Mouse (Mus musculus): ENCODE measurements around the gene Ccser1.

The Ccser1 gene

DNA sequence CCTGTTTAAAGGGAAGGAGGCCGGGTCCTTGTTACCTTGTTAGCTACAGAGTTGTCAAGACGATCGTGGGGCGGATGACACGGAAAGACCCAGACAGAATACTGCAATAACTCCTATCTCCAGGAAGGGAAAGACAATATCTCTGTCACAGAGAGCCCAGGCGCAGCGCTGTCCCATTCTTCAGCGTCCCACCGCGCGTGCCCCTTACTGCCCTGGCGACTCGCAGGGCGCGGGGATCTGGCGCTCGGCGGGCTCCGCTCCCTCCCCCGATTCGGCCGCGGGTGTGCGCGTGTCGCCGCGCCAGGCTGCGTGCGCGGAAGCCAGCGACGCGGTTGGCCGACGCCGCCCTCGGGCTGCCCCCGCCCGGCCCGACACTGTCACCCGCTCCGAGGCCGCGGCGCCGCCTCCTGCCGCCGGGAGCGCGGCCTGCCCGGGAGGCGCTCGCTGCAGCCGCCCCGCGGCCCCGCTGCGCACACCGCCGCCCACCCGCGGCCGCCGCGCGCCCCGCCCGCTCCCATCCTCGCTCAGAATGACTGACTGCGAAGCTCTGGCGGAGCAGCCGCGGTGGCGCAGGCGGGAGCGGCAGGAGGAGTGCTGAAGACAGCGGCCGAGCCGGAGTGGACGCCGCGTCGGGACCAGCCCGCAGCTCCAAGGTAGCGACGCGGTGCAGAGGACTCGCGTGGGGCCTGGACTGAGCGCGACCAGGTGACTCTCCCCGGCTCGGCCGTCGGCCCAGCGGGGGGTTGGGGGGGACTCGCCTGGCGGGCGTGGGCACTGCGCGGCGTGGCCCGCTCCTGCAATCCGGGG lies at the start of gene Ccser1:
Ccser1 (plus strand) TSS at position 376 of the 807 bp plus-strand sequence.
- peak; percentile 53 for DNase-seq (ENCODE audit: low read depth, low spot score)
- H3K27me3 ChIP-seq (ENCODE audit: control insufficient read depth, insufficient read depth, low read length, poor library complexity, severe bottlenecking): no peaks in the 10 kb centered on the region
- H3K36me3 ChIP-seq (ENCODE audit: control insufficient read depth, insufficient read depth, low read length, poor library complexity, severe bottlenecking): no peaks in the 10 kb centered on the region

DNA sequence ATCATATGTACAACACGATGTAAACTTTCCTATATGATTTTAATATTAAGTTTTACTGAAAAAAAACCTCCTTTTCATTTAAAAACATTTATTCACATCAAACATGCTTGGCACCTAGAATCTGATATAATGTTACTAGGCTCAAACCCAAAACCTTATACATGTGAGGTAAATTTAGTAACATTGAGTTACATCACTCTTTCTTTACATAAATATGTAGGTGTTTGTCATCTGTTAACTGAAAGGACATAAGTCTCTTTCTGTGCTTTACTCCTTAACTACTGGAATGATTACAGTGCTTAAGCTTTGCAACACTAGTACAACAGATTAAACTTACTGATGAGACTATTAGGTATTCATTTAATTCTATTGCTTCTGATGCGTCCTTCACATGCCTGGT lies 43.7 kb upstream of the Ccser1 start:
- DNase-seq (ENCODE audit: low read depth, low spot score): no peak
- Histone ChIP-seq H3K36me3 (ENCODE audit: control insufficient read depth, insufficient read depth, low read length, poor library complexity, severe bottlenecking) (no peaks in the 10 kb centered on the region), H3K27me3 (ENCODE audit: control insufficient read depth, insufficient read depth, low read length, poor library complexity, severe bottlenecking) (no peaks in the 10 kb centered on the region)

DNA sequence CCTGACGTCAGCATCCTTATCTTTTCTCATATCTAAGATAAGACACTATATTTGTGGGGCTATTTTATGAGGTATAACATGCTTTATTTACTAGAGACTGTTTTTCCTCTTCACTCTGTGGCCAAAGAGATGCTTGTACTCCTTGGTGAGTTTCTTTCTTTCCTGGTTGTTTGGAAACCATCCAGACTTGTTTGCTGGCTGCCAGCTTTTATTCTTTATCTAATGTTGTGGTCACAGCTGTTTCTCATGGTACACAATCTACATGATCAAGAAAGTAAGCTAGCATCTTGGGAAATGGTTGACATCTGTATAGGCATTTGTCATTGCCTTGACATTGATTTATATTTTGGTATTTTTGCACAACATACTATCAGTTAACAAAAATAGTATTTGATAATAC lies 37.1 kb upstream of the Ccser1 start:
- Histone ChIP-seq H3K27me3 (ENCODE audit: control insufficient read depth, insufficient read depth, low read length, poor library complexity, severe bottlenecking) (no peaks in the 10 kb centered on the region), H3K36me3 (ENCODE audit: control insufficient read depth, insufficient read depth, low read length, poor library complexity, severe bottlenecking) (no peaks in the 10 kb centered on the region)
- DNase-seq (ENCODE audit: low read depth, low spot score): no peak

DNA sequence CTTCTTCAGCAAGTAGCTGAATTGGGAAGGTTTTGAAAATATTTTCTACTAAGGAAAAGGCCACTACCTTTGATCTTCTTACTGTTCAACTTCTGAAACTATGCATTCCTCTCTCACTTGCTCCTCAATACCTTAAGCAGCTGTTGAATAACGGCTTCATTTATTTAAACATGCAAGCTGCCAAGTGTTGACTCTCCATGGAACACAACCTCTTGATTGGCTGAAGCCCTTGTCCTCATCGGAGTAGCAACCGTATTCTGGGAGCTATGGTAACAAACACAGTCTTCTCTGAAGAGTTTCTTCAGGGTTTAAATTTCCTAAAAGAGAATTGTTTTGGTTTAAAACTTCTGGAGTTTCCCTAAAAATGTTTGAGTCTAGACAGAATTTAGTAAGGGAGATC lies 27.2 kb upstream of the Ccser1 start:
- DNase-seq (ENCODE audit: low read depth, low spot score): no peak
- H3K27me3 ChIP-seq (ENCODE audit: control insufficient read depth, insufficient read depth, low read length, poor library complexity, severe bottlenecking): no peaks in the 10 kb centered on the region
- no peaks in the 10 kb centered on the region for H3K36me3 ChIP-seq (ENCODE audit: control insufficient read depth, insufficient read depth, low read length, poor library complexity, severe bottlenecking)

DNA sequence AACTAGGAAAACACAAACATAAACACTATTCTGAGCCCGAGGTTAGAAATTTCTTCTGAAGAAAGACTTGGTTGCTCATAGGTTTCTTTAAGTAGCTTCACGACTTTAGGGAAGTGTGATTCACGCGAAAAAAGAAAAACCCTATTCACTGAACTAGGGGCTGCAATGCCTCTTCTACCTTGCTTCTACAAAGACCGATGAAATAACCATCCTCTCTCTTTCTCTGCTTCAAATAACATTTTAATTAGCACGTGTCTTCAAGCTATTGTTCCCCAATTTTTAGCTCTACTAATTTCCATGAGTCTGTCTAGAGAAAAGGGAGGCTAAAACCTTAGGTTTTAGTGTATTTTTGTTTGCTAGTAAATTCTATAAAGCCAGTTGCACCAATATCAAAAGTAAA lies 25.5 kb upstream of the Ccser1 start:
- no peak for DNase-seq (ENCODE audit: low read depth, low spot score)
- H3K36me3 ChIP-seq (ENCODE audit: control insufficient read depth, insufficient read depth, low read length, poor library complexity, severe bottlenecking): no peaks in the 10 kb centered on the region

DNA sequence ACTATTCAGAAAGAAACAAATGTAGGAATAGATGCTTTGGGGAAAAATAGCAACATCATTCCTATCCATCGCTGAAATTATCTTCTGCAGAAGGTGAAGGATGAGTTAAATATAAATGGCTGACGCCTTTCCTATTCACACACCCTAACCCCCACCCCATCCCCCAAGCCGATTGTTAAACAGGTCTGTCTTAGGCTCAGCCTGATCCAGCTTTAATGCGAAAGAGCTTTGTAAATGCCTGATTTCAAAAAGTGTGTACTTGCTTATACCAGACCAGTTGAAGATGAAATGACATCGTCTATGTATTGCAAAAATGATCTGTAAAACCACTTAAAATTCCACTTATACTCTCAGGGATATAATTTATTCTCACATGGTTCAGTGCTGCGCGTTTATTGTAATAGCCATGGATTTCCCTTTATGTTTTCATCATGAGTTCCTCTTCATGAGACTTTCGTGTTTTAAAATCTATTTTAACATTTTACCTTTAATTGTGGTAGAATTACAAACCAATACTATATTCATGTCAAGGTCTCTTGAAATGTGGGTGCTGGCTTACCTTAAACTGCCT lies 25.0 kb upstream of the Ccser1 start:
- Histone ChIP-seq H3K36me3 (ENCODE audit: control insufficient read depth, insufficient read depth, low read length, poor library complexity, severe bottlenecking) (no peaks in the 10 kb centered on the region), H3K27me3 (ENCODE audit: control insufficient read depth, insufficient read depth, low read length, poor library complexity, severe bottlenecking) (no peaks in the 10 kb centered on the region)
- DNase-seq (ENCODE audit: low read depth, low spot score): no peak

More for the DNA sequence above, 25.5 kb upstream of the Ccser1 start:
- no peaks in the 10 kb centered on the region for H3K27me3 ChIP-seq (ENCODE audit: control insufficient read depth, insufficient read depth, low read length, poor library complexity, severe bottlenecking)

DNA sequence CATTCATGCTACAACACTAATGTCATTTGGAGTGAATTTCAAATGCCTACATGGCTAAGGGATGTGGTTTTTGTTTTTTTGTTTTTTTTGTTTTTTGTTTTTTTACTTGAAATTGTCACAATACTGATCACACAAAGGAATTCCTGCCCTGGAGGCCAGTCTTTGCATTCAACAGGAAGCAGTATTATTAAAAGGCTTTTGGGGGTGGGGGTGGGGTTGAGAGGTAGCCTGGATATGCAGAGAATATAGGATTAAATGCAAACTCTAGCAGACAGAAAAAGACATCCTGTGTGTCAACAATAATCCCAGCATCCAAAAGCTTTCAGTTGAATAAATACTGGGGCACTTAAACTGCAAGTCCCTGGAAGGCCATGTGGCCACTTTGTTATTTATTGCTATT lies 24.4 kb upstream of the Ccser1 start:
- H3K27me3 ChIP-seq (ENCODE audit: control insufficient read depth, insufficient read depth, low read length, poor library complexity, severe bottlenecking): no peaks in the 10 kb centered on the region

DNA sequence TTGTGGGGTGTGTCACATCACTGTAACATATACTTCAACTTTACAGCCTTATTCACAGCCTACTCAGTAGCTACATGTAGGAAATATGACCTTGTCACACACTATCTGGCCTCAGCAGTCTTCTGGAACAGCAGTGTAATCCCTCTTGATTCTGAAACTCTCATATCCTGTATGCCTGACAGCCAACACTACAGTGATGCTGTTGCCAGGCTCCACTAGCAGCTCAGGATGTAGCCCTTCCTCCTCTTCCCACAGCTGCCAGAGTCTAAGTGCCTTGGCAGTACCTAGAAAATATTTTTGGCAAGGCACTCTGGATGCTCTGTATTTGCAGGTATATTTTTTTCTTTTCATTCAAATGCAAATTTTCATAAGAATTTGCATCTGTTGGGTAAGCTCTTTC lies 18.0 kb upstream of the Ccser1 start:
- no peaks in the 10 kb centered on the region for H3K36me3 ChIP-seq (ENCODE audit: control insufficient read depth, insufficient read depth, low read length, poor library complexity, severe bottlenecking)
- no peaks in the 10 kb centered on the region for H3K27me3 ChIP-seq (ENCODE audit: control insufficient read depth, insufficient read depth, low read length, poor library complexity, severe bottlenecking)
- DNase-seq (ENCODE audit: low read depth, low spot score): no peak

More for the DNA sequence above, 24.4 kb upstream of the Ccser1 start:
- no peak for DNase-seq (ENCODE audit: low read depth, low spot score)
- H3K36me3 ChIP-seq (ENCODE audit: control insufficient read depth, insufficient read depth, low read length, poor library complexity, severe bottlenecking): no peaks in the 10 kb centered on the region

DNA sequence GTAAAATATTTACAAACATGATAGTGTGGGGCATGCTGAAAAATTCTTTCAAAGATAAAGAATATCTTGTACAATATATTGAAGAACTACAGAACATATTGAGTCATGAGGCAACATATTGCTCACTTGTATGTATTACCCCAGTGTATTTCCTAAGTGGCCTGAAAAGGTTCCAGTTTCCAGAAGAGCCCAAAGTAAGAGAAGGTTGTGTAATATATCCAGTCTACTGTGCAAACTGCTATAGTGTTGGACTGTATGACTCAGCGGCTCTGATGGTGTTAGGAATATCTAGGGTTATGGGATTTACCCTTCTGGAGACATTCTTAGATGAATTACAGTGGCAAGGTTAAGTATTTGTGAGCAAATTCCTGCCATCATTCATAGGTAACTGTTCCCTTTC lies 13.2 kb upstream of the Ccser1 start:
- Histone ChIP-seq H3K27me3 (ENCODE audit: control insufficient read depth, insufficient read depth, low read length, poor library complexity, severe bottlenecking) (no peaks in the 10 kb centered on the region), H3K36me3 (ENCODE audit: control insufficient read depth, insufficient read depth, low read length, poor library complexity, severe bottlenecking) (no peaks in the 10 kb centered on the region)
- DNase-seq (ENCODE audit: low read depth, low spot score): no peak

DNA sequence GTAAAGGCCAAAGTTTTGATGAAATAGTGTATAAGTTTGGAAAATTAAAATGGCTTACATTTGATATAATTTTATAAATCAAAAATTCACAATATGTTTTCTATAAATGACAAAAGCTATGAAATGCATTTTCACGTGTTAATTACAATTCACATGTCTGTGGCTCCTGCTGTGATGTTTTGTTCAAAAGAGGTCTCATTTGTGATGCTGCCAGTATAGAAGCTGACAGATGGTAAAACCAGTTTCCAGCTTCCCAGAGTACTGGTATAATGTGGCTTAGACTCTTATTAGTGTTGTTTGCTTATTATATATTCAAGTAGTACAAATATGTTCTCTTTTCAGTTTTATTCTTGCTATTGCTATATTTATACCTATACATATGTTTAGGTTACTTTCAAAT lies 4.0 kb upstream of the Ccser1 start:
- no peaks in the 10 kb centered on the region for H3K27me3 ChIP-seq (ENCODE audit: control insufficient read depth, insufficient read depth, low read length, poor library complexity, severe bottlenecking)
- no peaks in the 10 kb centered on the region for H3K36me3 ChIP-seq (ENCODE audit: control insufficient read depth, insufficient read depth, low read length, poor library complexity, severe bottlenecking)

DNA sequence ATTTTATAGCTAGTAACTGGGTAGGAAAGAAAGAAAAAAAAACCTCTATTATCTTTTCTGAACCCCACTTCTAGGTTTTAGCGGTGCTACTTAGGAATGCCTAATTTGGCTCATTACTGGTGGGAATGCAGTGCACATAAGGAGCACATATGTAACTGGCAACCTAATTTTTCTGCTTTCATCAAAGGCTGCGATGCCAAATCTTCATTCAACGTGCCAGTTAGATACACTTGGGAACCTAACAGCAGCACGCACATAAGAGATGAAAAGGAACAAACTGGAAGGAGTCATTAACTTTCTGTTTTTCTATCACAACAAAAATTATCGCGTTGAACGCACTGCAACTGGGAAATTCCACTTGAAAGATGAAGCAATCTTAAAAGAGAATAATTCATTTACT lies 2.6 kb upstream of the Ccser1 start:
- DNase-seq (ENCODE audit: low read depth, low spot score): no peak
- Histone ChIP-seq H3K27me3 (ENCODE audit: control insufficient read depth, insufficient read depth, low read length, poor library complexity, severe bottlenecking) (no peaks in the 10 kb centered on the region), H3K36me3 (ENCODE audit: control insufficient read depth, insufficient read depth, low read length, poor library complexity, severe bottlenecking) (no peaks in the 10 kb centered on the region)

More for the DNA sequence above, 4.0 kb upstream of the Ccser1 start:
- no peak for DNase-seq (ENCODE audit: low read depth, low spot score)

DNA sequence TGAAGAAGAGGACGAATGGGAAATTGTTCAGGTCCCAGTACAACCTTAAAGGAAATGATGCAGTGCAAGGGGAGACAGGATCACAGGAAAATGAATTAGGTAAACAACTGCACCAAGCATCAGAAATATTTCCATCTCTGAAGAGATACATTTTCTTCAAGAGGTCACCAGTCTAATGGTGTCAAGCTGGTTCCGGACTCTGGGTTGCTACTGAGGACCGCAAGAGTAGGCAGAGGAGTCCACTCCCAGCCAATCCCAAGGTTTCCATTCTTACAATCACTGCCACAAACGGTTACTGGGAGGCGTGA lies 529 bp upstream of the Ccser1 start:
- no peak for DNase-seq (ENCODE audit: low read depth, low spot score)
- no peaks in the 10 kb centered on the region for H3K36me3 ChIP-seq (ENCODE audit: control insufficient read depth, insufficient read depth, low read length, poor library complexity, severe bottlenecking)
- no peaks in the 10 kb centered on the region for H3K27me3 ChIP-seq (ENCODE audit: control insufficient read depth, insufficient read depth, low read length, poor library complexity, severe bottlenecking)

DNA sequence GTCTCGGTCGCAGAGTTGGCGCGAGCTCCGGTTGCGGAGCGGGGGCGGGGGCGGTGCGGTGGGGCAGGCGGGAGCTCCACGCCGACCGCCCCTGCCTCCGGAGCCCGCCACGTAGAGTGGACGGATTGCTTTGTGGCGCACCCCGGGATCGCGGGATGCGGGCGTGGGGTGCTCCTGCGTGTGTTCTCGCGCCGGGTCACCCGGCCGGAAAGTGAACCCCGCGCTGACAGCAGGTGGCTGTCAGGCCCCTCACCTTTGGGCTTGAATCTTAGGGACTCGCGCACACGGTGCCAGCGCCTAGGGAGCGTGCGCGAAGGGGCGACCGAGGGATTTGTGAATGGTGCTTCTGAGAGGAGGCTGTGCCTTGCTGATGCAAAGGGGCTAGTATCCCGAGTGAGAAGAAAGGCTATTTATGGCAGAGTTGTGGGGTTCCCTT lies 650 bp downstream of the Ccser1 start:
- Histone ChIP-seq H3K36me3 (ENCODE audit: control insufficient read depth, insufficient read depth, low read length, poor library complexity, severe bottlenecking) (no peaks in the 10 kb centered on the region), H3K27me3 (ENCODE audit: control insufficient read depth, insufficient read depth, low read length, poor library complexity, severe bottlenecking) (no peaks in the 10 kb centered on the region)
- peak; percentile 24 for DNase-seq (ENCODE audit: low read depth, low spot score)

DNA sequence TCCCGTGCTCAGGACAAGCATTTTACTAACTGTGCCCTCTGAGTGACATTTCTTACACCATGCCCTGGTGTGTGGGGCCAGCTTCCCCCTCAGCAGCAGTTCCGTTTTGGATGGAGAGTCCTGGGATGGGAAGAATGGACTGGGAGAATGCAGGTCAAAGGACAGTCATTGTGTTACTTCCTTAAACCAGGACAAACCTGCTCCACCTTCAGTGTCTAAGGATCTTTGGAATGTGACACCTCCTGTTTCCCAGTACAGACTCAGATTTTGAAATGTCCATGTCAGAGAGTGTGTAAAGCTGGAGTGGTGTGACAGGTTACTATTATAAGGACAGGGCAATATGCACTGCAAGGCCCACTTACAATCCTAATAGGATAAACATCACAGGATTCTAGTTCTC lies 8.9 kb downstream of the Ccser1 start:
- DNase-seq (ENCODE audit: low read depth, low spot score): no peak
- Histone ChIP-seq H3K36me3 (ENCODE audit: control insufficient read depth, insufficient read depth, low read length, poor library complexity, severe bottlenecking) (no peaks in the 10 kb centered on the region), H3K27me3 (ENCODE audit: control insufficient read depth, insufficient read depth, low read length, poor library complexity, severe bottlenecking) (no peaks in the 10 kb centered on the region)

DNA sequence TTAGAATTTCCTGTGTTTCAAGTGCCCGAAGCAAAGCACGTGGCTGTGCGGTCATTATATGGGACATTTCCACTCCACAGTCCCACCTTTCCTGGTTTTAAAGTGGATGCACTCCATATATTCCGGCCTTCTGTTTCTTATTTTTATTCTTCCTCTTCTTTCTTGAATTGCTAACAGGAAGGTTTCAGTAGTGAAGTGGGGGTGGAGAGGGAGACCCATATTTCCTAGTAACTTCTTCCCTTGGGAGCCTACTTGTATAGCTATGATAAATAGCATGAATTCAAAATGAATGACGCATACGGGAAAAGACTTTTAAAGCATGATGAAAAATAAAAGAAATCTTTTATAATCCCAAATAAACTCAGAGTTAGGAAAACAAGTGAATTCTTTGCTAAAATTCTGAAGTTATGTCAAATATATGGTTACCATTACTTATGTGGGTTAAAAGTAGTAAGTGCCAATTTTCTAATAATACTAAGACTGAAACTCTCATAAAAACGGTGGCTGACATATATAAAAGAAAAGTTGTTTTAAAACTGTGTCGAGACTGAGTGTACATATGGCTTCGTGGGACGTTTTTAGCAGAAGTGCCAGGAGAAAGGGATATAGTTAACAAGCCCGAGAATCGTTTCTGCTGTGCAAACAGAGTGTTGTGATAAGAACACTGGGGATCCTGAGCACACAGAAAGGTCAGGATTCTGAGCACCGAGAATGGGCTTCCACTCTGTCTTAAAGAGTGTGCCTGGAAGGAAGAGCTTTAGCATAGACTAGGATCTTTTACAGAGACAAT lies 11.7 kb downstream of the Ccser1 start:
- Histone ChIP-seq H3K27me3 (ENCODE audit: control insufficient read depth, insufficient read depth, low read length, poor library complexity, severe bottlenecking) (no peaks in the 10 kb centered on the region), H3K36me3 (ENCODE audit: control insufficient read depth, insufficient read depth, low read length, poor library complexity, severe bottlenecking) (no peaks in the 10 kb centered on the region)
- no peak for DNase-seq (ENCODE audit: low read depth, low spot score)
